Mouse (Mus musculus): ENCODE measurements around the gene Arid3a.

Gene Arid3a

GRCm38 (mm10) chr10:79908167-79909091, 18.4 kb upstream of the Arid3a start, which contains the start of gene Med16:
Gene Med16 (minus strand): TSS chr10:79908923.
- peak; percentile 92 for DNase-seq (ENCODE audit: low spot score)

- DNase-seq (ENCODE audit: low spot score) = no peak
Measured at GRCm38 (mm10) chr10:79909092-79909922, 17.5 kb upstream of the Arid3a start.

- no peak for DNase-seq (ENCODE audit: low spot score)
Measured at GRCm38 (mm10) chr10:79910556-79910955, 16.3 kb upstream of the Arid3a start, which contains the start of gene Gm26602. Gene Gm26602 (plus strand): TSS chr10:79910856.

GRCm38 (mm10) chr10:79912412-79912811, 14.4 kb upstream of the Arid3a start:
- DNase-seq (ENCODE audit: low spot score) = no peak

GRCm38 (mm10) chr10:79914131-79914947, 12.5 kb upstream of the Arid3a start:
- DNase-seq (ENCODE audit: low spot score) = no peak

- no peak for DNase-seq (ENCODE audit: low spot score)
Measured at GRCm38 (mm10) chr10:79914948-79915596, 11.8 kb upstream of the Arid3a start.

GRCm38 (mm10) chr10:79916081-79916480, 10.8 kb upstream of the Arid3a start:
- no peak for DNase-seq (ENCODE audit: low spot score)

- peak; percentile 92 for DNase-seq (ENCODE audit: low spot score)
Measured at GRCm38 (mm10) chr10:79916808-79917531, 9.9 kb upstream of the Arid3a start, which contains the start of gene Kiss1r. Gene Kiss1r (plus strand): TSS chr10:79916971.

GRCm38 (mm10) chr10:79917532-79918100, 9.2 kb upstream of the Arid3a start:
- no peak for DNase-seq (ENCODE audit: low spot score)

- no peak for DNase-seq (ENCODE audit: low spot score)
Measured at GRCm38 (mm10) chr10:79918231-79919078, 8.4 kb upstream of the Arid3a start.

- DNase-seq (ENCODE audit: low spot score) = no peak
Measured at GRCm38 (mm10) chr10:79919251-79919849, 7.5 kb upstream of the Arid3a start.

GRCm38 (mm10) chr10:79920056-79920890, 6.6 kb upstream of the Arid3a start:
- DNase-seq (ENCODE audit: low spot score) = no peak

- DNase-seq (ENCODE audit: low spot score) = no peak
Measured at GRCm38 (mm10) chr10:79920958-79921535, 5.8 kb upstream of the Arid3a start, which contains the start of gene R3hdm4. Gene R3hdm4 (minus strand): TSS chr10:79921208.

- DNase-seq (ENCODE audit: low spot score) = no peak
Measured at GRCm38 (mm10) chr10:79921572-79921971, 5.3 kb upstream of the Arid3a start.

GRCm38 (mm10) chr10:79924998-79925784, 1.7 kb upstream of the Arid3a start:
- DNase-seq (ENCODE audit: low spot score) = peak; percentile 94

- no peak for DNase-seq (ENCODE audit: low spot score)
Measured at GRCm38 (mm10) chr10:79925785-79926490, 905 bp upstream of the Arid3a start.

Data from urinary bladder, postnatal 25 days (tissue).